Mouse (Mus musculus) myocyte (in vitro differentiated cells): ENCODE measurements at regions not wholly inside any gene's neighbourhood (a gene's known extent, or its start where the extent isn't known, plus 50 kb on each side); places are given as distances from the start of the nearest gene placed in this dataset.

Experiments
- H3K27me3 ChIP-seq: one replicate; pipeline ENCODE4 v1.6.1; 2011; ENCODE audit not compliant: control insufficient read depth, insufficient read depth, insufficient read length
- H3K36me3 ChIP-seq: one replicate; pipeline ENCODE4 v1.6.1; 2011; ENCODE audit not compliant: control insufficient read depth, insufficient read depth
- H3K4me2 ChIP-seq: one replicate; pipeline ENCODE4 v1.6.1; 2011; ENCODE audit warnings: low read depth, control low read depth
- H3K4me3 ChIP-seq: one replicate; pipeline ENCODE4 v1.5.1; 2011; ENCODE audit warnings: mild to moderate bottlenecking, control low read depth, moderate library complexity
- H3K79me2 ChIP-seq: one replicate; pipeline ENCODE4 v1.6.1; 2011; ENCODE audit not compliant: control insufficient read depth, insufficient read depth
- H3ac ChIP-seq: one replicate; pipeline ENCODE4 v1.6.1; 2011; ENCODE audit not compliant: control insufficient read depth, insufficient read length
- CEBPB ChIP-seq: IDR thresholded peaks from 2 replicates; pipeline ENCODE4 v1.6.1; 2011; ENCODE audit warnings: mild to moderate bottlenecking, moderate library complexity; ENCODE audit not compliant: poor library complexity, insufficient read depth, severe bottlenecking
- E2F4 ChIP-seq: IDR thresholded peaks from one replicate; pipeline ENCODE4 v1.6.1; 2011; ENCODE audit warnings: mild to moderate bottlenecking, control low read depth, moderate library complexity; ENCODE audit not compliant: insufficient read depth
- MAX ChIP-seq: IDR thresholded peaks from one replicate; pipeline ENCODE4 v1.6.1; 2011; ENCODE audit warnings: low read depth, mild to moderate bottlenecking, control low read depth
- MYOD1 ChIP-seq, 3 experiments: IDR thresholded peaks; one replicate each; pipeline ENCODE4 v1.6.1; 2011; ENCODE audit warnings: control low read depth in 2 of 3, low read depth in 2 of 3, mild to moderate bottlenecking in 2 of 3, moderate library complexity in 1 of 3; ENCODE audit not compliant: insufficient read length in 2 of 3, control insufficient read depth in 1 of 3
- MYOG ChIP-seq, 3 experiments: IDR thresholded peaks; one replicate each; pipeline ENCODE4 v1.6.1; 2011; ENCODE audit warnings: control low read depth in 2 of 3, low read depth in 2 of 3, mild to moderate bottlenecking in 2 of 3; ENCODE audit not compliant: insufficient read length in 2 of 3, control insufficient read depth in 1 of 3, insufficient read depth in 1 of 3
- POLR2A ChIP-seq: IDR thresholded peaks from one replicate; pipeline ENCODE4 v1.6.1; 2011; ENCODE audit warnings: low read depth, mild to moderate bottlenecking, control low read depth, moderate library complexity; ENCODE audit not compliant: insufficient read length
- POLR2AphosphoS2 ChIP-seq: IDR thresholded peaks from one replicate; pipeline ENCODE4 v1.6.1; 2011; ENCODE audit warnings: low read depth, control low read depth; ENCODE audit not compliant: insufficient read length
- REST ChIP-seq: IDR thresholded peaks from one replicate; pipeline ENCODE4 v1.6.1; 2011; ENCODE audit warnings: mild to moderate bottlenecking, control low read depth, moderate library complexity; ENCODE audit not compliant: insufficient read depth, insufficient read length
- SRF ChIP-seq: IDR thresholded peaks from one replicate; pipeline ENCODE4 v1.6.1; 2011; ENCODE audit warnings: low read depth; ENCODE audit not compliant: control insufficient read depth, insufficient read length
- TCF12 ChIP-seq: IDR thresholded peaks from one replicate; pipeline ENCODE4 v1.6.1; 2011; ENCODE audit warnings: mild to moderate bottlenecking, control low read depth; ENCODE audit not compliant: poor library complexity, insufficient read depth, severe bottlenecking
- TCF3 ChIP-seq: IDR thresholded peaks from one replicate; pipeline ENCODE4 v1.6.1; 2011; ENCODE audit warnings: low read depth, control low read depth; ENCODE audit not compliant: insufficient read length
- USF1 ChIP-seq: IDR thresholded peaks from one replicate; pipeline ENCODE4 v1.6.1; 2011; ENCODE audit warnings: low read depth, mild to moderate bottlenecking, control low read depth, moderate library complexity

DNA sequence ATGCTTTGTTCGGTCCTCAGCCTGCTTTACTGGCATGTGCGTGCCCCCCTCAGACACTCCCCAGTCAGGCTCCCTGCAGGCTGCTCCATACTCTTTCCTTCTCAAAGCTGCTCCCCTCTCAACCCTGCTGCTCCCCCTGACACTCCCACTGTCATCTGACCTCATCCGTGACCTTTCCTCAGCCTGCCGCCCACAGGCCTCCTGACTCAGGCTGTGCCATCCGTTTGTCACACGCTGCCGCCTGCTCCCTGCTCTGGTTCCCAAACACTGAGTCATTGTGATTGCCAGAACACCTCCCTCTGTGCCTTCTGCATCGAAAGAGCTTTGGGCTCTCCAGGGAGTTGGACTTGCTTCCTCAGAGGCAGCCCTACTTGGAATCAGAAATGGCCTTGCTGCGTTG lies 69.7 kb downstream of the Tpra1 start:
- no peak overlapping the region for H3ac ChIP-seq
- TF ChIP-seq POLR2AphosphoS2 (no peak), MAX (no peak), TCF12 (no peak), POLR2A (no peak), MYOG (IDR thresholded peaks at IDR 0.05; ENCODE audit: control insufficient read depth in 1 of 3, insufficient read depth in 1 of 3, insufficient read length in 2 of 3, low read depth in 2 of 3) (peak in 1 of 3 experiments; percentile 63), SRF (no peak), USF1 (no peak), REST (no peak), TCF3 (no peak), E2F4 (no peak), CEBPB (no peak), MYOD1 (IDR thresholded peaks at IDR 0.05; ENCODE audit: control insufficient read depth in 1 of 3, insufficient read length in 2 of 3, low read depth in 2 of 3) (peak in 1 of 3 experiments; percentile 67)
- H3K79me2 ChIP-seq, result no peaks in the 10 kb centered on the region
- H3K4me2 ChIP-seq, result peak overlapping the region; percentile 31
- no peaks in the 10 kb centered on the region for H3K27me3 ChIP-seq
- H3K4me3 ChIP-seq, result no peak overlapping the region
- H3K36me3 ChIP-seq, result no peaks in the 10 kb centered on the region

DNA sequence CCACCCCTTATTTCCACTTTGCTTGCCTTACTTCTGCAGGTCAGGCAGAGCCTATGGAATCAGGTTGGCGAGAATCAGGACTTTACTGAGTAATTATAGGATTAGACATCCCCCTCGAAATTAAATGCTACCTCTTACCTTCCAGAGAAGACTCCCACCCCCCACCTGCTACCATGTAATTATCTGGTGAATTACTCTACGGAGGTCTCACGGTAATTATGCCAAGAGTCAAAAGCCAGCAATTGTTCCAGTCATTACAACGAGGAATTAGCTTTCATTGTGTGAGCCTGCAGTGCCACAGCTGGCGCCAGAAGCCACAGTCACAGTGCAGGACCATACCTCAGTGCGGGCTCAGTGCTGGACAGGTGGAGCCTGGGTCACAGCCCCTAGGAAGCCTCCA lies 72.4 kb downstream of the Tpra1 start:
- no peaks in the 10 kb centered on the region for H3K27me3 ChIP-seq
- no peak overlapping the region for H3K4me3 ChIP-seq
- H3K4me2 ChIP-seq, result no peak overlapping the region
- no peaks in the 10 kb centered on the region for H3K79me2 ChIP-seq
- TF ChIP-seq TCF3, result no peak
- TF ChIP-seq POLR2A, result no peak
- TF ChIP-seq MAX, result no peak
- no peak for TF ChIP-seq USF1
- TF ChIP-seq MYOG (IDR thresholded peaks at IDR 0.05; ENCODE audit: control insufficient read depth in 1 of 3, insufficient read depth in 1 of 3, insufficient read length in 2 of 3, low read depth in 2 of 3), result no peak
- TF ChIP-seq SRF, result no peak
- TF ChIP-seq POLR2AphosphoS2, result no peak
- TF ChIP-seq CEBPB, result no peak
- TF ChIP-seq TCF12, result no peak
- no peak overlapping the region for H3ac ChIP-seq
- no peaks in the 10 kb centered on the region for H3K36me3 ChIP-seq

DNA sequence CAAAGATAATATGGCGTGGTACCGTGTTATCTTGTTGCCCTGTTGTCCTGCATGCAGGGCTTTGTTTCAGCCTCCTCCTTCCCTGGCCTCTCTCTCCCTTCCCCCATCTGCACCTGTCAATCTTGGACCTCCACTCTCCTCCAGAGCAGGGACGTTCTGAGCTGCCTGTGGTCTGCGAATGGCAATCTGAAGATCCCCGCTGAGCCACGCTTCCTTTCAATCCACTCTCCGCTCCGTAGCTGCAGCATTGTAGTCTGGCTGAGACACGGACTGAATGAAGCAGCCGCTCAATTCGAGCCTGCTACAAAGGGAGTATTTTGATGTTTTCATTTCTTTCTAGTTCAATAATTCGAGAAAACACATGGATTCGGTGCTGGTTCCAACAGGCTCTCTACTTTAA lies 74.5 kb downstream of the Tpra1 start:
- H3K4me2 ChIP-seq, result no peak overlapping the region
- TF ChIP-seq MYOD1 (IDR thresholded peaks at IDR 0.05; ENCODE audit: control insufficient read depth in 1 of 3, insufficient read length in 2 of 3, low read depth in 2 of 3) (peak in 1 of 3 experiments; percentile 12), CEBPB (no peak), POLR2AphosphoS2 (no peak)
- no peak overlapping the region for H3K4me3 ChIP-seq
- no peaks in the 10 kb centered on the region for H3K36me3 ChIP-seq
- H3K27me3 ChIP-seq, result no peaks in the 10 kb centered on the region
- no peak overlapping the region for H3ac ChIP-seq
- no peaks in the 10 kb centered on the region for H3K79me2 ChIP-seq

DNA sequence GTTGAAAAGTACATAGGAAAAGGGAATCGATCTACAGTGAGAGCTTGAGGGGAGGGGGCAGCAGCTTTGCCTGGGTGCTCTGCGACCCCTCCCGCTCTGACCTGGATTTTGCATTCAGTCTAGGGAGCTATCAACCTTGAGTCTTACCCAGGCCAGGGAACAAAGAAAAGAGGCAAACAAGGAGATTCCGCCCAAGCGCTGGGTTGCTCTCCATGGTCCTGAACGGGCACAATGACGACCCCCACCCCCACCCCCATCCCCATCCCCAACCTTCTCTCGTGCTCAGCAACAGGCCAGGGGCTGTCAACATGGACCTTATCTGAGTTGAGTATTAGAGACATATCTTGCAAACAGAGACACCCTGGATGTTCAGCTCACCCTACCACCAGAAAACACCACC lies 74.9 kb downstream of the Tpra1 start:
- Histone ChIP-seq H3ac (no peak overlapping the region), H3K27me3 (no peaks in the 10 kb centered on the region), H3K4me2 (no peak overlapping the region), H3K79me2 (no peaks in the 10 kb centered on the region), H3K4me3 (no peak overlapping the region), H3K36me3 (no peaks in the 10 kb centered on the region)
- TF ChIP-seq REST (peak; percentile 70), CEBPB (no peak)

DNA sequence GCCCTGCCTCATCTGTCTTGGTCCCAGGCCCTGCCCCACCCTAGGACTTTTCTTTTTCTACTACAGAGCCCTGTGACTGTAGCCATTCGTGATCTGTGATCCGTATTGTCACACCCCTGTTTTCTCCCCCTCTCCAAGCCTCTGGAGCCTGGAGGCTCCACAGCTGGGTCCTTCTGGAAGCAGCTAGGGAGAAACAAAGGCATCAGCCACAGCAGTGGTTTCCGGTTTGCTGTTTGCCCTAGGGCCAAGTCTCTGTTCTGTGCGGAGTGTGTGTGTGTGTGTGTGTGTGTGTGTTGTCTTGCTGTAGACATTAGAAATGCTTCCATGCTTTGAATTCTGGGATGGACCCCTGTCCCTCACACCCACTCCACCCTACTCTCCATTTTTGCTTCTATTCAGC lies 76.9 kb downstream of the Tpra1 start:
- Histone ChIP-seq H3K4me3 (no peak overlapping the region), H3K4me2 (no peak overlapping the region), H3K36me3 (no peaks in the 10 kb centered on the region), H3ac (no peak overlapping the region), H3K27me3 (no peaks in the 10 kb centered on the region), H3K79me2 (no peaks in the 10 kb centered on the region)
- no peak for TF ChIP-seq REST

DNA sequence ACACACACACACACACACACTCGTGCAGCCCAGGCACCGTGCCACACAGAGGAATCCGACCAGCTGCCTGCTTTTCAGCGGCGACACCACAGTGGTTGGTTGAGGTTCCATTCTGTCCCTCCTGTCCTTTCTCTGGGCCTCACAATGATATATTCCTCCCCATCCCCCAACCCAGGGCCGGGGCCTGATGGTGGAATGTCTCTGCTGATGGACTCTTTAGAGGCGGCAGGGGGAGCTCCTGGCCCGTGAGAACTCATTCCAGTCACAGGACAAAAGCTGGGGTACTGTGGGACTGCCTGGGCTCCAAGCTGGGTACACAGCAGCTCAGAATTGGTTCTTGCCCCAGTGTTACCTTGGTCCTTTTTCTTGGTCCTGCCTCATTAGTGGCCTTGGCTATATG lies 78.1 kb downstream of the Tpra1 start:
- Histone ChIP-seq H3K4me2 (no peak overlapping the region), H3K79me2 (no peaks in the 10 kb centered on the region), H3K4me3 (no peak overlapping the region), H3K27me3 (no peaks in the 10 kb centered on the region), H3ac (no peak overlapping the region), H3K36me3 (no peaks in the 10 kb centered on the region)
- no peak for TF ChIP-seq TCF12
- TF ChIP-seq TCF3, result no peak
- no peak for TF ChIP-seq SRF
- TF ChIP-seq REST, result no peak
- no peak for TF ChIP-seq POLR2AphosphoS2
- no peak for TF ChIP-seq E2F4
- TF ChIP-seq USF1, result no peak
- no peak for TF ChIP-seq CEBPB
